In the genomic region with DNA sequence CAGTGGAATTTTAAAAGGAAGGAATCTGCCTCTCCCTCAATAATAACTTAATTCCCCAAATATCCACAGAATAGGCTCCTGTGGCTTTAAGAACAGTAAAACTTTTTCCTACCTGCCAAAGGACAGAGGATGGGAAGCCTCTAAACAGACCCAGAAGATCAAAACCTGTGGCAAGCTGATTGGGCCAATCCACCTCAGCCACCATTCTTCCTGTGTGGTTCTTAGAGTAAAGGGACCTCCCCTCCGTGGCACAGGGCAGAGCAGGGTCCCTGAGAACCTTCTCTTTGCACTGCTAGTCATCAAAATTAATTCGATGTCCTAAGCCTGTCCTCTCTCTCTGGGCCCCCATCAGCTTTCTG, we compare ENCODE assay signal across 11 mouse cellular contexts. TPM values are rescaled to one million over a fixed set of nuclear protein-coding genes. Genes with fewer than 3 reads are reported as not detected.
DNase-seq lines count a peak whose midpoint lies in the region; ATAC-seq and TF ChIP-seq lines count a peak whose summit lies in the region.
"Had no signal": no experiment of that assay in that cellular context is flagged by ENCODE, and none has a peak within 500 bp of the region (broad histone marks: within the 10 kb centered on the region; RNA-seq: fewer than 3 reads in every experiment).

No protein-coding gene starts in this region.

- H3K9me3 ChIP-seq in heart, embryonic 14.5 days (ENCODE audit: control insufficient read depth, low read length) = no peaks in the 10 kb centered on the region
- H3K9me3 ChIP-seq: embryonic facial prominence, embryonic 12.5 days; limb, embryonic 12.5 days had no signal

- H3K4me1 ChIP-seq in heart, embryonic 14.5 days (ENCODE audit: control insufficient read depth in 2 of 2, insufficient read depth in 2 of 2, low read length in 2 of 2) = peaks cover 17 to 19% of the 10 kb centered on the region in 2 experiments
- peaks cover 42% of the 10 kb centered on the region for H3K4me1 ChIP-seq in thymus, adult 2 months (replicated peaks; ENCODE audit: control insufficient read depth, insufficient read depth, low read length)

- WGBS in heart, embryonic 14.5 days = 50% methylated on average over 2 of the region's 2 CpGs
- 0% methylated on average over 2 of the region's 2 CpGs for WGBS in thymus, adult 2 months

- no peak for ATAC-seq in heart, embryonic 14.5 days (ENCODE audit: insufficient number of reproducible peaks, insufficient read depth, low FRiP score, low read depth)
- no peak for ATAC-seq in monocyte, adult 5-6 weeks (replicated peaks; ENCODE audit: insufficient number of reproducible peaks, low FRiP score, low TSS enrichment, poor library complexity, severe bottlenecking)

- peak overlapping the region; percentile 76 for H3K4me2 ChIP-seq in heart, embryonic 14.5 days (ENCODE audit: low read length)
- H3K4me2 ChIP-seq: limb, embryonic 12.5 days had no signal

- no peak for DNase-seq in heart, postnatal 4 days
- DNase-seq in thymus, adult 2 months = peak; percentile 45
- DNase-seq in thymus, postnatal 10 days (ENCODE audit: low spot score in 2 of 2) = no peak
- peak; percentile 59 for DNase-seq in induced T-regulatory cell, adult 2 months (ENCODE audit: low read depth)
- DNase-seq in thymus, postnatal 4 days = peak; percentile 31
- DNase-seq in urinary bladder, postnatal 25 days (ENCODE audit: low spot score) = no peak

- TF ChIP-seq CTCF in thymus, adult 2 months (IDR thresholded peaks at IDR 0.05; ENCODE audit: borderline replicate concordance, control insufficient read depth, extremely low read depth, insufficient read depth, low read length, poor library complexity) = no peak

- H3K36me3 ChIP-seq in heart, embryonic 14.5 days (ENCODE audit: control insufficient read depth, insufficient read depth, low read length) = no peaks in the 10 kb centered on the region
- H3K36me3 ChIP-seq in thymus, adult 2 months (ENCODE audit: control insufficient read depth, insufficient read depth, low read length) = no peaks in the 10 kb centered on the region
- H3K36me3 ChIP-seq: embryonic facial prominence, embryonic 12.5 days; G1E; limb, embryonic 12.5 days had no signal

- TF ChIP-seq POLR2A in thymus, adult 2 months (IDR thresholded peaks at IDR 0.05; ENCODE audit: control insufficient read depth, extremely low read depth, insufficient read depth, low read length, poor library complexity) = no peak

- H3K27ac ChIP-seq in heart, embryonic 14.5 days (replicated peaks in 1 of 2; ENCODE audit: control insufficient read depth in 1 of 2, insufficient read depth in 1 of 2, low read depth in 2 of 2, low read length in 2 of 2) = no peak overlapping the region
- peak overlapping the region; percentile 74 for H3K27ac ChIP-seq in thymus, adult 2 months (ENCODE audit: control insufficient read depth, insufficient read depth, low read length)
- H3K27ac ChIP-seq: embryonic facial prominence, embryonic 12.5 days; limb, embryonic 12.5 days had no signal

- H3K27me3 ChIP-seq in heart, embryonic 14.5 days (ENCODE audit: control insufficient read depth, insufficient read depth, low read length) = no peaks in the 10 kb centered on the region; the same call in 1 of the 2 replicates
- no peaks in the 10 kb centered on the region for H3K27me3 ChIP-seq in thymus, adult 2 months (ENCODE audit: control insufficient read depth, insufficient read depth, low read length)

- no peak overlapping the region for H3K4me3 ChIP-seq in heart, embryonic 14.5 days (ENCODE audit: control insufficient read depth in 1 of 2, insufficient read depth in 1 of 2, low read depth in 1 of 2, low read length in 2 of 2)
- peak overlapping the region; percentile 42 for H3K4me3 ChIP-seq in thymus, adult 2 months (ENCODE audit: control insufficient read depth, insufficient read depth, low read length)
- H3K4me3 ChIP-seq: embryonic facial prominence, embryonic 12.5 days; limb, embryonic 12.5 days had no signal

- H3K9ac ChIP-seq in heart, embryonic 14.5 days (ENCODE audit: low read length) = no peak overlapping the region
- H3K9ac ChIP-seq: embryonic facial prominence, embryonic 12.5 days; limb, embryonic 12.5 days had no signal

RNA-seq across cellular contexts. Expression of gene Slco3a1, which starts 2.6 kb away (rescaled TPM):
- polyA plus RNA-seq in heart, embryonic 14.5 days (2014; fragmentation: Nextera tagmentation; extraction: Ambion mirVana) = 15.8 and 16.0 TPM in 2 replicates
- total RNA-seq in heart, postnatal 4 days (2021) = 10 to 100 TPM; 44.7 to 47.7 TPM
- polyA plus RNA-seq in thymus, adult 2 months (2012; rRNA removed) = 86.0 and 94.3 TPM in 2 replicates
- total RNA-seq in monocyte, adult 5-6 weeks (2017) = 1.5 to 2.9 TPM (median 1.8 TPM) in 3 replicates
- polyA plus RNA-seq: G1E had no signal

Comparison
In these comparisons a context has a peak if more than half of its experiments do, and no peak if none do; other contexts are left out.
1. DNase-seq: peak in thymus, adult 2 months (single experiment), induced T-regulatory cell, adult 2 months (single experiment) and thymus, postnatal 4 days (single experiment); none in heart, postnatal 4 days (single experiment), thymus, postnatal 10 days (0 of 2) and urinary bladder, postnatal 25 days (single experiment).
2. RNA of gene Slco3a1, which starts 2.6 kb away (total RNA-seq): 44.7 to 47.7 TPM in heart, postnatal 4 days; 1.5 to 2.9 TPM in monocyte, adult 5-6 weeks; every median in the first group is over 10 times any median in the second.